Mouse (Mus musculus) telencephalon, adult 2 months (tissue): ENCODE measurements around the gene Kxd1.
A peak's percentile ranks its signal among the peaks of the same experiment; 100 is the strongest.

Experiments used
- DNase-seq: peaks from one replicate; pipeline ENCODE4 v3.0.0-alpha.2; 2011; ENCODE audit warnings: low read depth, low spot score

The Kxd1 gene

DNA sequence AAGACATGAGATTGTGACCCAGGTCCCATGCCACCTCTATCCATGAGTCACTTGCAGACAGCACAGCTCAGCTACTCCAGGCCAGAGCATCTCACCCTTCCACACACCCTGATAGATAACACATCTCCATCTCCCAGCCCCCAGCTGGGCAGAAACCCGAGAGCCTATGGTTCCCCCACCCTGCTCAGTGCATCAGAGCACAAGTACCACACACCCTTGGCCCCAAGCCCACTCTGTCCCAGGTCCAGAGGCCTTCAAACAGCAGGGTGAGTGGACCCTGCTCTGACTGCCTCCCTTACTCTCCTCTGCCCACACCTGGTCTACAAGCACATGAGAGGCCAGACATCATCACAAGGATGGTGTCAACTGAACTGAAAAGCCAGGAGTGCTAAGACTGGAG is 59.8 kb downstream of the Kxd1 start:
- DNase-seq = no peak

DNA sequence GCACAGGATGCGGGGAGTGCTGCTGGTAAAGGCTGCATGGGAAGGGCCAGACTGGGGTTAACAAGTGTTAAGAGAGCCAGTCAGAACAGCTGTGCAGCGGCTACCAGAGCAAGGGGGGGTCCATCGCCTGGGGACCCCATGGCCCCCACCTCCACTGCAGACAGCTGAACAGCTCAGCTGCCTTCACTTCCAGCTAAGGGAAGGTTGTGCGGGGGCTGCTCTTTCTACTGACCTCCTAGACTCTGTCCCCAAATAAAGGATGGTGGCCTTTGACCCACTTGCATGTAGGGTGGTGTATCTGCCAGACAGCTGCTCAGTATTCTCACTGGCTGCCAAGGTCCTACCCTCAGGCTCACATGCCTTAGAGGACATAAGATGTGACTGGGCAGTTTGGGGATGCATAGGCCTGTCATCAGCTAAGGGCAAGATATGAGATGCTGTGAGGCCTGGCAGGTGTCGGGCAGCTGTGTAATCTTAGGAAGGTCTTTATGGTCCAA is 60.5 kb downstream of the Kxd1 start:
- DNase-seq = no peak

DNA sequence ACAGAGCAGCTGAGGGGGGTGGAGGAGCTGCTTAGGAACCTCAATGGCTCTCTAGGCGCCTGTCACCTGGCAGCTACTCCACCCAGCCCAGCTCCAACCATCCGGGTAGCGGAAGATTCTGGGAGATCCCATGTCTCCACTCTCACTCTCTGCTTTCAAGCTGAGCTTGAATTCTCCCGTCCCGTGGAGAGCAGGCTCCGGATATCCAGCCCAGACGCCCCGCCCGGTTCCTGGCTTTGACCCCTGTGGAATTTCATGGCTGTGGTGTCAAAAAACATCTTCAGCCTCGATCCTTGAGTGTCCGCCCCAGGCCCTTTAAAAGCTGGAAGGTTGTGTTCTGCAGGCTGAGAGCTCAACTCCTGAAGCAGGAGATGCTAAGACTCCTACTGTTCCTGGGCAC is 61.0 kb downstream of the Kxd1 start:
- DNase-seq = no peak

DNA sequence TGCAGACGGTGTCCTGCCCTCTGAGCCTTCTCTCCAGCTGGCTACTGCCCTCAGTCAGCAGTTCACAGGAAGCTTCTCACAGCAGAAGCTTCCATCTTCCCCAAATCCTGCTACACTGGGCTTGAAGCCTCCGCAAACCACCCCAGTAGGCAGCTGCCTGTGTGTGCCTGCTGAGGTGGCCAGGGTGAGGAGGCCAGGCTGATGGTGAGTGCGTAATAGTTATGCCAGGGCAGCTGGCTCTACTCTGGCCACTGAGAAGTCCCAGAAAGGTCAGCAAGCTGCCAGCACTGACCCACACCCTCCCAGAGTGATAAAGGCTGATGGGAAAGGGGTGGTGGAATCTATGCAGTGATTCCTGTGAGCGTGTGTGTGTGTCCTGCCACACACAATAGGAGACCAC is 61.5 kb downstream of the Kxd1 start:
- DNase-seq = no peak

DNA sequence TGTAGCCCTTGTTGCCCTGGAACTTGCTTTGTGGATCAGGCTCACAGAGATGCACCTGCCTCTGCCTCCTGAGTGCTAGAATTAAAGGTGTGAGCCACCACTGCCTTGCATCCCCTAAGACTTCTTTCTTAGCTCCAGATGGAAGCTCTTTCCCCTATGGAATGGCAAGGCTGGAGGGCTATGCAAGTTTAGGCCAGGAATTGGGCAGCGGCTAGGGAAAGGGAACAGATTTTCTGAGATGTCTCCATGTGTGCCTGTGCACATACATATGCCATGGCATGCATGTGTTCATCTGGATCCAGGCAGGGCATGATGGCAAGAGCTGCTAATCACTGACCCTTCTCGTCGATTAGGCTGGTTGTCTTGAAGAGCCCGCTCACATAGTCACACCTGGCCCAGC is 62.1 kb downstream of the Kxd1 start:
- no peak for DNase-seq

DNA sequence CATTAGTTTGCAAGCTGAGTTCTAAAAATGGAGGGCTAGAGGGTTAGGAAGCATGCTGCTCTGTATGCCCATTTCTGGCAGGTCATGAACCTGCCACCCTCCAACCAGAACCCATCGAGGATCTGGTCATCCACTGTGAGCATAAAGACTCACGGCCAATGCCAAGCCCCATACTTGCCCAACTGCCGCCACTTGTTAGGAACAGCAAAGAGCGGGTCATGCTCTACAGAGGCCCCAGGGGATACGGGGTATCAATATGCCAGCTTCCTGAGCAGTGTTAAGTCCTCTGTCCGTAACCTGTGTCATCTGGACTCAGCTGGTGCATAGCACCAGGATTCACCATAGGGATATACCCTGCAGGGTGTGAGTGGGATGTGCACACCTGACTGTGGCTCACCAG is 63.6 kb downstream of the Kxd1 start:
- no peak for DNase-seq

DNA sequence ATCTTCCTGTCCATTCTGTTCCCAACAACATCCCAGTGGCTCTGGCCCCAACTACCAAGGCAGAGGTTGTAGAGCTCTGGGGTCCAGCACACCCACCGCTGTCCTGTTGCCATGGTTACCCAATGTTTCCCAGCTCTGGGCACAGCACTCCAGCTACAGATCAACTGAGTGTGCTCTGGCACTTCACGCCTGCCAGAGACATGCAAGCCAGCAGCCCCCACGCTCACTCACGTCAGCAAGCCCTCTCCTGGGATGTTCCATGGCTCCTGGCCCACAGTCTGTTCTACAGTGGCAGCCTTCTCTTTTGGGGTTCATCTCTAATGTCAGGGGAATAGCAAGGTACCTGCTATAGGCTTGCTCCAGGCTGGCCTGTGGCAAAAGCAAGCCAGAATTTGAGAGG is 64.5 kb downstream of the Kxd1 start:
- DNase-seq = peak; percentile 79

DNA sequence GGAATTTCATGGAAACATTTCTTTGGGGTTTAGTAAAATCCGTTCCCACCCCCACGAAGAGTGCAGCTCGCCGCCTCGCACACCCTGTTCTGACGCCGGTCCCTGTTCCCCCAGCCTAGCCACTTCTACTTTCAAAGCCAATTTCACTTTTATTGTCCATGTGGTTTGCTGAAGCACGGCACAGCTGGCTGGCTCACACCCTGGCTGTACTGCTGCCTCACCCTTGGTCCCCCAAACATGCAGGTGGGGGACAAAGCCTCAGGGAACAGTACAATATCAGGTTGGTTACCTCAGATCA is 65.3 kb downstream of the Kxd1 start:
- DNase-seq = no peak

DNA sequence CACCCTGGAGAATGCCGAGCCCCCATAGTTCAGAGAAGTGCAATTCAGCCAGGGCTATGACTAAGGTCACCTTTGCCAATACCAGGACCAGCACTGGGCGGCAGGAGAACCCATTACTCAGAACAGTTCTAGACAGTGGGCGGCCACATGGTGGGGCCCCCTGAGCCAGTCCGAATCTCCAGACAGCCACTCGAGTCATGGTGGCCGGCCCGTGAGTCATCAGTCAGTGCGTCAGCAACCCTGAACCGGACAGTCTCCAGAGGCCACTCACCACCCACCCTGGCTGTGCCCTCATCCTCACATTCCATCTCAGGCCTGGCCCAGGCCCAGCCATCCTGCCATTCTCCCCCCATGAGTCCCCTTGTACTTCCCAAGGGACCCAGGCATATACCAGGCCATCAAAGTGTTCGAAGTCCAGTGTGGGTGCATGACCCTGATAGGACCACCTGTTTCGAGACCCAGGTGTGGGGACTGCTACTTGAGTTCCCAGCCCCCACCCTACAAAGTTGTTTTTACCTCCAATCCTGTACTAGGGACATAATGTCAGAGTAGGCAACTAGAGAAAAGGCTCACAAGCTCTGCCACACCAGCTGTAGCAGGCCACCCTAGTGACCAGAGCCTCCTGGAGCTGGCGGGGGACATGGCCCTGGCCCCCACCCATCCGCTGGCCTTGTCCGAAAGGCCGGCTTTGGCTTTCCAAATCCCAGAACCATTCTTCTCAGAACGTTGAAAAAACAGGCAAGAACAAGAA is 65.8 kb downstream of the Kxd1 start:
- no peak for DNase-seq

DNA sequence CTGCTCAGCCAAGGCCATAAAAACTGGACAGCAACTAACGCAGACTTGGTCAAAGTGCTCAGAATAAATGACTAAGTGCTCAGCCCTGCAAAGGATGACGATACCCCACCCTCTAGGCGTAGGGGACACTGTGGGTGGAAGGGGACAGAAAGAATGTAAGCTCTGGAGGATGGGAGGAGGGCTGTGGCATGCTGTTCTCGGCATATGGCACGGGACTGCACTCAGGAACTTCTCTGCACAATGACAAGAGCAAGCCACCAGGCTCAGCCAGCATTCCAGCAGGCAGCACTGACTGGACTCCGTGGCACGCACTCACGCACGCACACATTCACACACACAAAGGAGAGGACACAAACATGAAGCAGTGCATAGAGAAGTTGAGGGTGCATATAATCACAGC is 67.2 kb downstream of the Kxd1 start:
- no peak for DNase-seq

DNA sequence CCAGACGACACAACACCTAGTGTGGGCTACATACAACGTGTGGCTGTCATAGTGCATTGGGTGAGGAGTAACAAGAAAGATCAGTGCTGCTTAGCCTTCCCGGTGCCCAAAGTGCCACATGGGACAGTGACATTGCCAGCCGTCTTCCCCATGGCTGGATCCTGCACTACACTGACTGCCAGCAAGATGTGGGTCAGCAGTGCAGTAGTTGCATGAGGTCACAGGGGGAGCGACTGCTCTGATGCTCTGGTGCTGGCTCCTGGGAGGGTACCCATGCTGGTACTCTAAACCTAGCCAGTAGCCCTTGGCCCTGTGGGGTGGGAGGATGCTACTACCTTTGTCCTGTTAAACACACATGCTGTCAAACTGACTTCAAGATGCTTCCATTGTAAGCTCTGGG is 67.6 kb downstream of the Kxd1 start:
- DNase-seq = no peak

DNA sequence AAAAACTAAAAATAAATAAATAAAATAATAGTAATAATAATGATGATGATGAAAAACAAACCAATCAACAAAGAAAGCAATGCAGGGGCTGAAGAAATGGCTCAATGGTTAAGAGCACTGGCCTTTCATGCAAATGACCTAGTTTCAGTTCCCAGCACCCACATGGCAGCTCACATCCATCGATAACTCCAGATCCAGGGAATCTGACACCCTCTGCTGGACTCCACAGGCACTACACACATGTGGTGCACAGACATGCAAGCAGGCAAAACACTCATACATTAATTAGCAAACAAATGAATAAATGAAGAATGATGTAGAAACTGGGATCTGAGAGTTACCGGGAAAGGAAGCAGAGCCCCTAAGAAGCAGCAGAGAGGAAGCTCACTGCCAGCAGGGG is 68.1 kb downstream of the Kxd1 start:
- no peak for DNase-seq

DNA sequence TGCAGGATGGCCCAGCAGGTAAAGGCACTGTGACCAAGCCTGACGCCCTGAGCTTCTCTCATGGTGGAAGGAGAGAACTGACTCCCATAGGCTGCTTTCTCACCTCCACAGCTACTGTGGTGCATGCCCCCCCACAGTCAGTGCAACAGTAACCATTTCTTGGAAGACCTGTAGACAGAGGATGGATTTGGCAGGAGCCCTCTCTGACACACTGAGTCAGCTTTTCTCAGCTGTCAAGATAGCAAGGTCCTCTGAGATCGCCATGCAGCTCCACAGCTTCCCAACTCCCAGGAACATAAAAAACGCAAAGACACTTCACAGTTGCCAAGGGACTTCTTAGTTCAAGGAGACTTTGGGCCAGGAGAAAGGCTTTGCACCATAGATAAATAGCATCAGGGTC is 69.3 kb downstream of the Kxd1 start:
- no peak for DNase-seq
